Mouse (Mus musculus) midbrain, embryonic 15.5 days (tissue): ENCODE measurements around the gene Ryr3. TPM values are rescaled to one million over a fixed set of nuclear protein-coding genes. Genes with fewer than 3 reads are reported as not detected.

Experiments
- ATAC-seq: fragments of 200-750 bp; cut with Nextera tagmentation; replicated peaks from 2 replicates; pipeline ENCODE4 v1.8.0; 2017; ENCODE audit warnings: moderate TSS enrichment
- H3K27ac ChIP-seq: fragments of 300-500 bp; sonication (generic); 2 replicates; pipeline ENCODE4 v1.5.1; 2015; ENCODE audit warnings: mild to moderate bottlenecking, inconsistent platforms
- H3K27me3 ChIP-seq: fragments of 300-500 bp; sonication (generic); replicated peaks from 2 replicates; pipeline ENCODE4 v1.6.1; 2015; ENCODE audit warnings: inconsistent platforms
- H3K36me3 ChIP-seq: fragments of 300-500 bp; sonication (generic); replicated peaks from 2 replicates; pipeline ENCODE4 v1.6.1; 2015; ENCODE audit warnings: inconsistent platforms
- H3K4me1 ChIP-seq: fragments of 300-500 bp; sonication (generic); 2 replicates; pipeline ENCODE4 v1.6.1; 2015; ENCODE audit warnings: inconsistent platforms
- H3K4me2 ChIP-seq: fragments of 300-500 bp; sonication (generic); 2 replicates; pipeline ENCODE4 v1.6.1; 2015; ENCODE audit warnings: inconsistent platforms, mild to moderate bottlenecking, moderate library complexity
- H3K4me3 ChIP-seq: fragments of 300-500 bp; sonication (generic); 2 replicates; pipeline ENCODE4 v1.5.1; 2015; ENCODE audit warnings: mild to moderate bottlenecking, inconsistent platforms
- H3K9ac ChIP-seq: fragments of 300-500 bp; sonication (generic); 2 replicates; pipeline ENCODE4 v1.6.1; 2015; ENCODE audit warnings: mild to moderate bottlenecking, inconsistent platforms
- H3K9me3 ChIP-seq: fragments of 300-500 bp; sonication (generic); 2 replicates; pipeline ENCODE4 v1.6.1; 2016; ENCODE audit warnings: inconsistent platforms
- WGBS: fragments of 180-500 bp; shearing (Covaris S2); methylation state at CpG from one replicate; pipeline ENCODE4 v1.1.7; 2015; ENCODE audit warnings: mixed read lengths; 5-methylcytosine and 5-hydroxymethylcytosine counted together
- polyA plus RNA-seq: library from polyadenylated mRNA; unstranded; fragments of >200 nt; fragmentation: Nextera tagmentation; extraction: Ambion mirVana; gene quantifications from 2 replicates; pipeline ENCODE4 v1.2.1, GENCODE M21; 2015

The Ryr3 gene
- polyA plus RNA-seq, 1 experiment from 2014 or later = 6.0 TPM

GRCm38 (mm10) chr2:113008961-113009740, 207.7 kb downstream of the Ryr3 start:
- 51% methylated on average over 11 of the region's 11 CpGs for WGBS
- Histone ChIP-seq H3K4me3 (no peak overlapping the region), H3K36me3 (no peaks in the 10 kb centered on the region), H3K27ac (no peak overlapping the region), H3K9ac (no peak overlapping the region), H3K4me2 (no peak overlapping the region), H3K4me1 (no peaks in the 10 kb centered on the region), H3K27me3 (no peaks in the 10 kb centered on the region), H3K9me3 (no peaks in the 10 kb centered on the region)
- peak; percentile 75; the same call in 1 of the 2 replicates for ATAC-seq

GRCm38 (mm10) chr2:112998498-112998897, 218.4 kb downstream of the Ryr3 start:
- H3K4me1 ChIP-seq = no peaks in the 10 kb centered on the region
- no peaks in the 10 kb centered on the region for H3K9me3 ChIP-seq
- no peak for ATAC-seq
- no peak overlapping the region for H3K9ac ChIP-seq
- no peaks in the 10 kb centered on the region for H3K36me3 ChIP-seq
- H3K27ac ChIP-seq = no peak overlapping the region
- H3K4me2 ChIP-seq = no peak overlapping the region
- H3K4me3 ChIP-seq = no peak overlapping the region
- no peaks in the 10 kb centered on the region for H3K27me3 ChIP-seq
- WGBS = 77% methylated on average over 3 of the region's 3 CpGs

GRCm38 (mm10) chr2:112982908-112983510, 233.9 kb downstream of the Ryr3 start:
- WGBS = 47% methylated on average over 1 of the region's 1 CpGs
- no peak overlapping the region for H3K9ac ChIP-seq
- ATAC-seq = no peak
- H3K27me3 ChIP-seq = no peaks in the 10 kb centered on the region
- H3K36me3 ChIP-seq = no peaks in the 10 kb centered on the region
- no peak overlapping the region for H3K4me2 ChIP-seq
- no peaks in the 10 kb centered on the region for H3K9me3 ChIP-seq
- H3K27ac ChIP-seq = no peak overlapping the region
- no peaks in the 10 kb centered on the region for H3K4me1 ChIP-seq
- H3K4me3 ChIP-seq = no peak overlapping the region

GRCm38 (mm10) chr2:112966807-112967625, 249.9 kb downstream of the Ryr3 start:
- Histone ChIP-seq H3K27me3 (no peaks in the 10 kb centered on the region), H3K36me3 (no peaks in the 10 kb centered on the region), H3K4me2 (no peak overlapping the region), H3K4me1 (peaks cover 7% of the 10 kb centered on the region), H3K9me3 (no peaks in the 10 kb centered on the region), H3K27ac (no peak overlapping the region; the same call in 1 of the 2 replicates), H3K4me3 (no peak overlapping the region), H3K9ac (no peak overlapping the region)
- peak; percentile 64 for ATAC-seq
- 53% methylated on average over 14 of the region's 14 CpGs for WGBS

GRCm38 (mm10) chr2:112948931-112949330, 268.0 kb downstream of the Ryr3 start:
- ATAC-seq = no peak
- Histone ChIP-seq H3K9me3 (no peaks in the 10 kb centered on the region), H3K36me3 (no peaks in the 10 kb centered on the region), H3K9ac (no peak overlapping the region), H3K27me3 (no peaks in the 10 kb centered on the region), H3K4me3 (no peak overlapping the region), H3K4me2 (no peak overlapping the region), H3K4me1 (no peaks in the 10 kb centered on the region), H3K27ac (no peak overlapping the region)
- 78% methylated on average over 1 of the region's 1 CpGs for WGBS

GRCm38 (mm10) chr2:112931776-112932175, 285.1 kb downstream of the Ryr3 start:
- no peaks in the 10 kb centered on the region for H3K27me3 ChIP-seq
- H3K9ac ChIP-seq = no peak overlapping the region
- H3K27ac ChIP-seq = no peak overlapping the region
- WGBS = 53% methylated on average over 1 of the region's 1 CpGs
- no peak overlapping the region for H3K4me2 ChIP-seq
- no peaks in the 10 kb centered on the region for H3K36me3 ChIP-seq
- no peaks in the 10 kb centered on the region for H3K4me1 ChIP-seq
- ATAC-seq = no peak
- no peaks in the 10 kb centered on the region for H3K9me3 ChIP-seq
- H3K4me3 ChIP-seq = no peak overlapping the region

GRCm38 (mm10) chr2:112913796-112914195, 303.1 kb downstream of the Ryr3 start:
- Histone ChIP-seq H3K36me3 (no peaks in the 10 kb centered on the region), H3K4me3 (no peak overlapping the region)

GRCm38 (mm10) chr2:112912611-112913010, 304.3 kb downstream of the Ryr3 start:
- Histone ChIP-seq H3K9ac (no peak overlapping the region), H3K27me3 (no peaks in the 10 kb centered on the region), H3K4me2 (no peak overlapping the region), H3K36me3 (no peaks in the 10 kb centered on the region), H3K4me3 (no peak overlapping the region), H3K9me3 (no peaks in the 10 kb centered on the region), H3K4me1 (no peaks in the 10 kb centered on the region), H3K27ac (no peak overlapping the region)
- ATAC-seq = no peak

More at GRCm38 (mm10) chr2:112913796-112914195, 303.1 kb downstream of the Ryr3 start:
- H3K4me2 ChIP-seq = no peak overlapping the region
- H3K4me1 ChIP-seq = no peaks in the 10 kb centered on the region
- H3K27me3 ChIP-seq = no peaks in the 10 kb centered on the region
- H3K9me3 ChIP-seq = no peaks in the 10 kb centered on the region
- H3K9ac ChIP-seq = no peak overlapping the region
- no peak overlapping the region for H3K27ac ChIP-seq
- ATAC-seq = no peak

GRCm38 (mm10) chr2:112910579-112910978, 306.3 kb downstream of the Ryr3 start:
- H3K4me1 ChIP-seq = no peaks in the 10 kb centered on the region
- no peak for ATAC-seq
- no peak overlapping the region for H3K9ac ChIP-seq
- no peak overlapping the region for H3K4me3 ChIP-seq
- no peak overlapping the region for H3K27ac ChIP-seq
- H3K4me2 ChIP-seq = no peak overlapping the region
- H3K27me3 ChIP-seq = no peaks in the 10 kb centered on the region
- H3K9me3 ChIP-seq = no peaks in the 10 kb centered on the region
- H3K36me3 ChIP-seq = no peaks in the 10 kb centered on the region
- 87% methylated on average over 4 of the region's 4 CpGs for WGBS

GRCm38 (mm10) chr2:112909142-112909541, 307.8 kb downstream of the Ryr3 start:
- H3K27ac ChIP-seq = no peak overlapping the region
- no peak overlapping the region for H3K4me3 ChIP-seq
- H3K4me1 ChIP-seq = no peaks in the 10 kb centered on the region
- no peak overlapping the region for H3K4me2 ChIP-seq
- H3K9ac ChIP-seq = no peak overlapping the region
- WGBS = 85% methylated on average over 4 of the region's 4 CpGs
- no peaks in the 10 kb centered on the region for H3K27me3 ChIP-seq
- no peaks in the 10 kb centered on the region for H3K36me3 ChIP-seq
- ATAC-seq = no peak
- H3K9me3 ChIP-seq = no peaks in the 10 kb centered on the region

- Histone ChIP-seq H3K9me3 (no peaks in the 10 kb centered on the region), H3K4me3 (no peak overlapping the region), H3K9ac (no peak overlapping the region), H3K4me1 (no peaks in the 10 kb centered on the region), H3K27me3 (no peaks in the 10 kb centered on the region), H3K36me3 (no peaks in the 10 kb centered on the region), H3K4me2 (no peak overlapping the region), H3K27ac (no peak overlapping the region)
- WGBS = 88% methylated on average over 5 of the region's 5 CpGs
- ATAC-seq = no peak
These were observed 316.1 kb downstream of the Ryr3 start for GRCm38 (mm10) chr2:112900747-112901146.

GRCm38 (mm10) chr2:112884456-112885114, 332.3 kb downstream of the Ryr3 start:
- WGBS = 42% methylated on average over 4 of the region's 4 CpGs
- H3K4me2 ChIP-seq = no peak overlapping the region
- no peaks in the 10 kb centered on the region for H3K27me3 ChIP-seq
- ATAC-seq = peak; percentile 63; the same call in 1 of the 2 replicates
- H3K9me3 ChIP-seq = no peaks in the 10 kb centered on the region
- H3K36me3 ChIP-seq = no peaks in the 10 kb centered on the region
- H3K4me1 ChIP-seq = no peaks in the 10 kb centered on the region
- no peak overlapping the region for H3K4me3 ChIP-seq
- no peak overlapping the region for H3K9ac ChIP-seq
- no peak overlapping the region for H3K27ac ChIP-seq
